Comparison of ENCODE assay signal across 8 mouse cellular contexts in the genomic region with DNA sequence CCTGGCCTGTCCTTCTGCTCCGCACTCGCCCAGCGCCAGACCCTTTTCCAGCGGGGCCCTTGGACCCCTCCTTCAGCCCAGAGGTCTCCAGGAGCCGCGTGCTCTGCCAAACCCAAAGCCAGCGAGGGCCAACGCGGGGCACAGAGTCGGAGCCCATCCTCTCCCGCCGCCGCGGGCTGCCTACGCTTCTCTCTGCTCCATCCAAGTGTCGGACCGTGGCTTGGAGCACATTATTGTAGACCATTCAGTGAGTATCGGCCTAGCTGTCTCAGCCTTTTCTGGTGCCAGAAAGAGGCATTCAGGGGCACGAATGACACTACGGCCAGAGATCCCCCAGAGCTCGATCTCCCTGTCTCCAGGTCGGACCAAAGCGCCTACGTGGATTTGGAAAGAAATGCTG. TPM values are rescaled to one million over a fixed set of nuclear protein-coding genes. Genes with fewer than 3 reads are reported as not detected.
DNase-seq lines count a peak whose midpoint lies in the region; ATAC-seq lines count a peak whose summit lies in the region.

No protein-coding gene starts in this region.

- no peak overlapping the region for H3K27ac ChIP-seq in embryonic facial prominence, embryonic 15.5 days (replicated peaks)
- peak overlapping the region; percentile 95 for H3K27ac ChIP-seq in hindbrain, embryonic 16.5 days (ENCODE audit: low read depth, low read length)
- H3K27ac ChIP-seq in neural tube, embryonic 11.5 days (ENCODE audit: low read depth, low read length) = peak overlapping the region; percentile 78

- under 1% methylated on average over 24 of the region's 24 CpGs for WGBS in embryonic facial prominence, embryonic 15.5 days
- WGBS in hindbrain, embryonic 16.5 days = under 1% methylated on average over 23 of the region's 24 CpGs
- under 1% methylated on average over 24 of the region's 24 CpGs for WGBS in neural tube, embryonic 11.5 days

- H3K9ac ChIP-seq in embryonic facial prominence, embryonic 15.5 days = peak overlapping the region; percentile 18; the same call in 1 of the 2 replicates
- peak overlapping the region; percentile 96 for H3K9ac ChIP-seq in hindbrain, embryonic 16.5 days (ENCODE audit: low read depth, low read length)
- H3K9ac ChIP-seq in neural tube, embryonic 11.5 days (ENCODE audit: low read length) = peak overlapping the region; percentile 66

- no peaks in the 10 kb centered on the region for H3K36me3 ChIP-seq in embryonic facial prominence, embryonic 15.5 days
- no peaks in the 10 kb centered on the region for H3K36me3 ChIP-seq in hindbrain, embryonic 16.5 days (ENCODE audit: control insufficient read depth, insufficient read depth, low read length)
- no peaks in the 10 kb centered on the region for H3K36me3 ChIP-seq in neural tube, embryonic 11.5 days (ENCODE audit: control insufficient read depth, insufficient read depth, low read length)

- DNase-seq in layer of hippocampus, postnatal 25 days (ENCODE audit: extremely low spot score in 1 of 2, low spot score in 1 of 2) = peak; percentile 35 to 47
- DNase-seq in layer of hippocampus, postnatal 14 days (ENCODE audit: low spot score in 2 of 2) = no peak
- no peak for DNase-seq in neural tube, embryonic 11.5 days (ENCODE audit: low spot score)
- no peak for DNase-seq in adrenal gland, postnatal 25 days
- no peak for DNase-seq in frontal cortex, postnatal 10 days (ENCODE audit: low spot score in 2 of 2)
- no peak for DNase-seq in layer of hippocampus, adult 9-11 months

- no peak for ATAC-seq in embryonic facial prominence, embryonic 15.5 days (ENCODE audit: insufficient number of reproducible peaks, low FRiP score, low TSS enrichment, low read depth)
- ATAC-seq in hindbrain, embryonic 16.5 days = no peak; the same call in 1 of the 2 replicates
- no peak; the same call in 1 of the 2 replicates for ATAC-seq in neural tube, embryonic 11.5 days (ENCODE audit: insufficient read depth, low FRiP score, low TSS enrichment)

- no peaks in the 10 kb centered on the region for H3K9me3 ChIP-seq in embryonic facial prominence, embryonic 15.5 days (replicated peaks)
- H3K9me3 ChIP-seq in hindbrain, embryonic 16.5 days (ENCODE audit: control insufficient read depth, low read length) = no peaks in the 10 kb centered on the region
- H3K9me3 ChIP-seq in neural tube, embryonic 11.5 days (ENCODE audit: control insufficient read depth, low read length) = no peaks in the 10 kb centered on the region

- peaks cover 16% of the 10 kb centered on the region for H3K4me1 ChIP-seq in embryonic facial prominence, embryonic 15.5 days
- H3K4me1 ChIP-seq in hindbrain, embryonic 16.5 days (ENCODE audit: control insufficient read depth, insufficient read depth, low read depth, low read length) = peaks cover 44% of the 10 kb centered on the region
- peaks cover 9% of the 10 kb centered on the region for H3K4me1 ChIP-seq in neural tube, embryonic 11.5 days (ENCODE audit: control insufficient read depth, insufficient read depth, low read length)

- H3K27me3 ChIP-seq in embryonic facial prominence, embryonic 15.5 days = peaks cover 45% of the 10 kb centered on the region
- no peaks in the 10 kb centered on the region for H3K27me3 ChIP-seq in hindbrain, embryonic 16.5 days (replicated peaks; ENCODE audit: control insufficient read depth, insufficient read depth, low read length)
- peaks cover 12% of the 10 kb centered on the region; the same call in 1 of the 2 replicates for H3K27me3 ChIP-seq in neural tube, embryonic 11.5 days (ENCODE audit: control insufficient read depth, insufficient read depth, low read length)

- H3K4me2 ChIP-seq in embryonic facial prominence, embryonic 15.5 days (replicated peaks) = peak overlapping the region; percentile 92
- H3K4me2 ChIP-seq in hindbrain, embryonic 16.5 days (ENCODE audit: low read length) = peak overlapping the region; percentile 56
- H3K4me2 ChIP-seq in neural tube, embryonic 11.5 days (ENCODE audit: low read depth) = peak overlapping the region; percentile 86

- peak overlapping the region; percentile 49 for H3K4me3 ChIP-seq in embryonic facial prominence, embryonic 15.5 days (replicated peaks)
- peak overlapping the region; percentile 84 for H3K4me3 ChIP-seq in hindbrain, embryonic 16.5 days (ENCODE audit: low read length)
- peak overlapping the region; percentile 53 for H3K4me3 ChIP-seq in neural tube, embryonic 11.5 days (ENCODE audit: low read depth, low read length)

RNA-seq across cellular contexts. Expression of a gene that starts 0.6 kb away (rescaled TPM):
- total RNA-seq in layer of hippocampus, postnatal 25 days (2021) = 100 to 1,000 TPM; 138 to 142 TPM
- total RNA-seq in layer of hippocampus, postnatal 14 days (2021) = 100 to 1,000 TPM; 134 TPM
- polyA plus RNA-seq in embryonic facial prominence, embryonic 15.5 days (2015; fragmentation: Nextera tagmentation; extraction: Ambion mirVana) = 2.3 TPM in 2 replicates
- polyA plus RNA-seq in hindbrain, embryonic 16.5 days (2015; fragmentation: Nextera tagmentation; extraction: Ambion mirVana) = 67.1 and 74.8 TPM in 2 replicates
- polyA plus RNA-seq in neural tube, embryonic 11.5 days (2014; fragmentation: Nextera tagmentation; extraction: Ambion mirVana) = 18.1 and 18.3 TPM in 2 replicates
- total RNA-seq in adrenal gland, postnatal 25 days (2021) = 28.9 and 37.9 TPM in 2 replicates

Comparison
In these comparisons a context has a peak if more than half of its experiments do, and no peak if none do; other contexts are left out.
1. DNase-seq: peak in layer of hippocampus, postnatal 25 days (2 of 2); none in layer of hippocampus, postnatal 14 days (0 of 2), neural tube, embryonic 11.5 days (single experiment), adrenal gland, postnatal 25 days (single experiment), frontal cortex, postnatal 10 days (0 of 2) and layer of hippocampus, adult 9-11 months (single experiment).
2. H3K9ac ChIP-seq: peak in every context shown above with its lines; median percentile 96 in hindbrain, embryonic 16.5 days; 66 in neural tube, embryonic 11.5 days; 18 in embryonic facial prominence, embryonic 15.5 days.
3. Peak in every context shown above with its lines, with median percentiles within 50 percentile points of each other: H3K4me2 ChIP-seq and H3K4me3 ChIP-seq.